Mouse (Mus musculus) bone marrow, adult 2 months (tissue): ENCODE data around the gene Rpain.

Source experiments
- CTCF ChIP-seq: fragments of 200-500 bp; IDR thresholded peaks from 2 replicates; pipeline ENCODE4 v1.5.1; 2011; ENCODE audit warnings: low read length, control low read depth; ENCODE audit not compliant: control insufficient read depth, insufficient read depth
- POLR2A ChIP-seq: fragments of 200-500 bp; IDR thresholded peaks from 2 replicates; pipeline ENCODE4 v1.6.1; 2011; ENCODE audit warnings: low read depth, mild to moderate bottlenecking, control low read depth, low read length, borderline replicate concordance; ENCODE audit not compliant: control insufficient read depth

DNA sequence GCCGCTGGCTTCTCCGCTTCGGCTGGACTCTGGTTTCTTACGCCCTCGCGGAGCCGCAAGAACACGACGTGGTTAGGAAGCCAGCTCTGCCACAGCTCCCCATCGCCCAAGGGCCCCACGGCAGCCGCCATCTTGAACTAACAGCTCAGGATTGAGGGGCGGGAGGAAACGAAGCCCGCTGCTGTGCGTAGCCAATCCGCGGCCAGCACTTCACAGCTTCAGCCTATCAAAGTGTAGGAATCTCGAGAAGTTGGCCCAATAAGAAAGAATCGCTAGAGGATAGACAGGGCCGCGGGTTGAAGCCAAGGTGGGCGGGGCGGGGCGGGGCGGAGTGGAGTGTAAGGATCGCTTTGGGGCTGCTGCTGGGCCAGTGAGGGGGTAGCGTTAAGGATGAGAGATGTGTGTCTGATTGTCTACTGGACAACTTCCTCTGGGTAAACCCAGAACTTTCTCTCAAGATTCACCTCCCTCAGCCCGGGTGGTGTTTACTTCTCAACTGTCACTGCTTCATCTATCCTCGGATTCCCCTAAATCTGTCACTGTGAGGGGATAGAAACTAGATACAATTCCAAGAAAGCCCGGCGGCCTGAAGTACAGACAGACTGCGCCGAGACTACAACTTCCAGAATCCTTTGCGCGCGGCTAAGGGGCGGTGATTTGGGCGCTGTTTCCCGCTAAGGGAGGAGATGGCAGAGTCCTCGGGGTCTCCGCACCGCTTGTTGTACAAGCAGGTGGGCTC lies at the start of gene Rpain, which contains the start of gene Nup88:
- no peak for TF ChIP-seq CTCF
- peak; percentile 93 for TF ChIP-seq POLR2A
